Mouse (Mus musculus) MEL (cell line): Measurements from ENCODE around the gene Cd276.

Experiments used
- EP300 ChIP-seq, 2 experiments: IDR thresholded peaks; 2 replicates each; pipeline ENCODE4 v1.6.1; 2011; ENCODE audit warnings: improper control_type of control experiment in 2 of 2, low read length in 2 of 2, low read depth in 1 of 2, mild to moderate bottlenecking in 1 of 2
- ETS1 ChIP-seq: IDR thresholded peaks from 2 replicates; pipeline ENCODE4 v1.6.1; 2012; ENCODE audit warnings: low read depth, mild to moderate bottlenecking, inconsistent platforms, low read length, improper control_type of control experiment, moderate library complexity
- JUND ChIP-seq: IDR thresholded peaks from 2 replicates; pipeline ENCODE4 v1.6.1; 2011; ENCODE audit warnings: low read depth, mild to moderate bottlenecking, improper control_type of control experiment, low read length
- POLR2A ChIP-seq, 2 experiments: IDR thresholded peaks; 2 replicates each; pipeline ENCODE4 v1.6.1; 2011 to 2012; ENCODE audit warnings: low read length in 2 of 2, mild to moderate bottlenecking in 2 of 2, control low read depth in 1 of 2, improper control_type of control experiment in 1 of 2, low read depth in 1 of 2, moderate library complexity in 1 of 2; ENCODE audit not compliant: control insufficient read depth in 1 of 2, insufficient read depth in 1 of 2, poor library complexity in 1 of 2

DNA sequence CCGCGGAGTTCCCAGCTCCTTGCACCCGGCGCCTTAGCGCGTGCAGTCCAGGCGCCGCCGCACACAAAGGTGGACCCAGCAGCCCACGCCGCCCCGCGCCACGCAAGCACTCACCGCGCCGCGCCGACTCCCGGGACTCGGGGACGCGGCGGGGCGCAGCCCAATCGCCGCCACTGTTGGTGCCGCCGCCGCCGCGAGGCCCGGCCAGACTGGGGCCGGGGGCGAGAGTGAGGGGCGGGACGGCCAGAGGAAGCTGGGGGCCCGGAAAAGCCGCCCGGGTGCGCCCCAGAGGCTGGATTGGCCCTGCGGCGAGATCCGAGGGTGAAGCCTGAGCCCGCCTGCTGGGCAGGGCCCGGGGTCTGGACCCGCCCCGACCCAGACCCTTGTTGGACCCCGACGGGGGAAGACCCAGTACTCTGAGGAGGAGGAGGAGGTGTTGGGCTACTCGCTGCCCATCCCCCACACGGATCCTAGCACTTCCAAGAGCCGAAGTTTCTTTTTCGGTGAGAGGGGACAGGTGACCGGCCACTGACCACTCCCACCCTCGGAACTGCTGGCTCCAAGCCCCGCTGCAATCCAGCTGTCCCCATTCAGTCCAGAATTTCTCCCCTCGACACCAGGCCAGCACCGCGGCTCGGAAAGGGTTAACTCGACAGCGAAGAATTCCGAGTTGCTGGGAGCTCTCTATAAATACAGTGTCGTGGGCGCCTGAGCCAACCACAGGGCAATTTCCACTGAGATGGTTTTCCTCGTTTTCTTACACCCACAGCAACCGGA, at the start of gene Cd276:
- TF ChIP-seq POLR2A (IDR thresholded peaks at IDR 0.05; ENCODE audit: control insufficient read depth in 1 of 2, insufficient read depth in 1 of 2, low read depth in 1 of 2, low read length in 2 of 2, poor library complexity in 1 of 2) (no peak), JUND (no peak), EP300 (IDR thresholded peaks at IDR 0.05; ENCODE audit: low read depth in 1 of 2, low read length in 2 of 2) (no peak), ETS1 (no peak)
